Mouse (Mus musculus) embryonic facial prominence, embryonic 11.5 days (tissue): ENCODE measurements around the gene Tbc1d16. TPM values are rescaled to one million over a fixed set of nuclear protein-coding genes. Genes with fewer than 3 reads are reported as not detected.
A peak's percentile ranks its signal among the peaks of the same experiment; 100 is the strongest.

ENCODE experiments used
- ATAC-seq: fragments of 200-750 bp; cut with Nextera tagmentation; replicated peaks from 2 replicates; pipeline ENCODE4 v1.8.0; 2017; ENCODE audit warnings: low read depth; ENCODE audit not compliant: insufficient number of reproducible peaks, low FRiP score, low TSS enrichment
- DNase-seq: peaks from one replicate; pipeline ENCODE4 v3.0.0-alpha.2; 2015; ENCODE audit warnings: low spot score
- H3K27ac ChIP-seq: fragments of 300-500 bp; sonication (generic); replicated peaks from 2 replicates; pipeline ENCODE4 v1.5.1; 2014; ENCODE audit warnings: mild to moderate bottlenecking, low read depth, low read length, control low read depth
- H3K27me3 ChIP-seq: fragments of 300-500 bp; sonication (generic); 2 replicates; pipeline ENCODE4 v1.6.1; 2014; ENCODE audit warnings: mild to moderate bottlenecking, low read length, moderate library complexity, mixed read lengths; ENCODE audit not compliant: control insufficient read depth, insufficient read depth
- H3K36me3 ChIP-seq: fragments of 300-500 bp; sonication (generic); replicated peaks from 2 replicates; pipeline ENCODE4 v1.6.1; 2014; ENCODE audit warnings: low read depth, mild to moderate bottlenecking, low read length, moderate library complexity, mixed read lengths; ENCODE audit not compliant: control insufficient read depth, insufficient read depth
- H3K4me1 ChIP-seq: fragments of 300-500 bp; sonication (generic); 2 replicates; pipeline ENCODE4 v1.6.1; 2014; ENCODE audit warnings: low read length, mixed read lengths; ENCODE audit not compliant: control insufficient read depth, insufficient read depth
- H3K4me2 ChIP-seq: fragments of 300-500 bp; sonication (generic); 2 replicates; pipeline ENCODE4 v1.6.1; 2014; ENCODE audit warnings: low read depth, mild to moderate bottlenecking, control low read depth, low read length, moderate library complexity
- H3K4me3 ChIP-seq: fragments of 300-500 bp; sonication (generic); 2 replicates; pipeline ENCODE4 v1.5.1; 2014; ENCODE audit warnings: low read depth, low read length, control low read depth
- H3K9ac ChIP-seq: fragments of 300-500 bp; sonication (generic); replicated peaks from 2 replicates; pipeline ENCODE4 v1.6.1; 2014; ENCODE audit warnings: mild to moderate bottlenecking, control low read depth, low read length
- H3K9me3 ChIP-seq: fragments of 300-500 bp; sonication (generic); replicated peaks from 2 replicates; pipeline ENCODE4 v1.6.1; 2016; ENCODE audit warnings: mild to moderate bottlenecking, low read length, inconsistent platforms, mixed read lengths; ENCODE audit not compliant: control insufficient read depth
- WGBS: fragments of 180-500 bp; shearing (Covaris S2); extraction: QIAGEN DNeasy Blood & Tissue Kit; methylation state at CpG from one replicate; pipeline ENCODE4 v1.1.7; 2014; 5-methylcytosine and 5-hydroxymethylcytosine counted together
- polyA plus RNA-seq: library from polyadenylated mRNA; unstranded; fragments of >200 nt; fragmentation: Nextera tagmentation; extraction: Ambion mirVana; gene quantifications from 2 replicates; pipeline ENCODE4 v1.2.1, GENCODE M21; 2014

Tbc1d16 gene
- polyA plus RNA-seq, 1 experiment from 2014 or later: 9.5 TPM

DNA sequence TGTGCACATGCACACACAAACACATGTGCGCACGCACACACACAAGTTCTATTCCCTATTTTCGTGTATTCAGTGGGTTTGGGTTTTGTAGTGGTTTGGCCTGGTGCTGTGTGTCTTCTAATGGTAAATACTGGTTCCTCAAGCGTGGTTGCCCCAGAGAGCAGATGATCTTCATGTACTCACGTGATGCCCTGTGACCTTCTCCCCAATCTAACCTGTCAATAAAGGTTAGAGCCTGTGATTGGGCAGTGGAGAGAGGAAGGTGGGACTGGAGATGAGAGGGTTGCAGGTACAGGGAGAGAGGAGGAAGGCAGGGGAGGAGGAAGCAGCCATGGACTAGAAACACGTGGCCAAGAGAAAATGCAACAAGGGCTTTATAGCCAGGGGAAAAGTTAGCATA is 10.4 kb downstream of the Tbc1d16 start:
- DNase-seq (no peak), ATAC-seq (no peak)
- H3K27ac ChIP-seq: no peak overlapping the region
- H3K27me3 ChIP-seq: no peaks in the 10 kb centered on the region
- no peak overlapping the region for H3K4me2 ChIP-seq
- 89% methylated on average over 6 of the region's 6 CpGs for WGBS
- no peak overlapping the region for H3K9ac ChIP-seq
- H3K9me3 ChIP-seq: no peaks in the 10 kb centered on the region
- H3K4me1 ChIP-seq: peaks cover 15% of the 10 kb centered on the region
- no peaks in the 10 kb centered on the region for H3K36me3 ChIP-seq
- no peak overlapping the region for H3K4me3 ChIP-seq

- H3K4me3 ChIP-seq: no peak overlapping the region
- 60% methylated on average over 9 of the region's 9 CpGs for WGBS
- H3K36me3 ChIP-seq: no peaks in the 10 kb centered on the region
- no peaks in the 10 kb centered on the region for H3K27me3 ChIP-seq
- ATAC-seq (no peak), DNase-seq (no peak)
- peaks cover 15% of the 10 kb centered on the region for H3K4me1 ChIP-seq
- H3K4me2 ChIP-seq: peak overlapping the region; percentile 28; the same call in 1 of the 2 replicates
- no peaks in the 10 kb centered on the region for H3K9me3 ChIP-seq
- H3K27ac ChIP-seq: 0 out of 2 replicates have a peak overlapping the region, but pooled peaks have one; percentile 22
- no peak overlapping the region; the same call in 1 of the 2 replicates for H3K9ac ChIP-seq
Measured at GRCm38 (mm10) chr11:119215905-119216507, 12.3 kb downstream of the Tbc1d16 start.

GRCm38 (mm10) chr11:119215038-119215904 is 13.0 kb downstream of the Tbc1d16 start:
- WGBS: 12% methylated on average over 18 of the region's 18 CpGs
- DNase-seq (peak; percentile 74), ATAC-seq (peak; percentile 64)
- H3K4me1 ChIP-seq: peaks cover 14% of the 10 kb centered on the region
- H3K27me3 ChIP-seq: no peaks in the 10 kb centered on the region
- no peak overlapping the region for H3K4me3 ChIP-seq
- peak overlapping the region; percentile 22 for H3K27ac ChIP-seq
- H3K4me2 ChIP-seq: peak overlapping the region; percentile 28
- H3K36me3 ChIP-seq: no peaks in the 10 kb centered on the region
- H3K9ac ChIP-seq: peak overlapping the region; percentile 22
- H3K9me3 ChIP-seq: no peaks in the 10 kb centered on the region

DNA sequence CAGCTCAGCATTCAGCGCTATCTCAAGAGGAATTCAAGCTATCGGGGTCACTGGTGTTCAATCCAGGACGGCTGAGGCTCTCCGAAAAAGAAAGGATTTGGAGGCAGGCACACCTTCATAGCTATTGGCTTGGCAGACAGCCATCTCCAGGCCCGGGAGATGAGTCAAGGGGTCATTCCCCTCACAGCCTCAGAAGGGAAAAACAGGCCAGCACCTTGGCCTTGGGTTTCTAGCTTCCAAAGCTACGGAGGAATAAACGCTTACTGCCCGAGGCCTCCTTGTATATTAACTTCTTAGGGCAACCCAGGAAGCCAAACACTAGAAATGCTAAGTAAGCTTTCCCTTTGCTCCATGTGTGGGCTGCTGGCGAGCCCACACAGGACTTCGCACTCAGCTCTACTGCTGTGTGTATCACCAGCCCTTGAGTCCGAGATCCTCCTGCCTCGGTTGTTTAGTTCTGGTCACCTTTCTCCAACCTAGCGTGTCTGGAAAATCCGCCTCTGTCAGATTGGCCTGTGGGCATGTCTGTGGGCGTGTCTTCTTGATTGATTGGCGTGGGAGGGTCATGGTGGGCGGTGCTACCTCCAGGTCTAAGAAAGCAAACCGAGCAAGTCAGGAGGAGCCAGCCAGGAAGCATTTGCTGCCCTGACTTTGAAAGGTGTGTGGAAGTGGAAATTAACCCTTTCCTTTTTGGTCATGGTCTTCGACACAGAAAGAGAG is 15.0 kb downstream of the Tbc1d16 start:
- no peak overlapping the region for H3K4me2 ChIP-seq
- H3K9ac ChIP-seq: no peak overlapping the region
- no peaks in the 10 kb centered on the region for H3K9me3 ChIP-seq
- peaks cover 9% of the 10 kb centered on the region for H3K4me1 ChIP-seq
- H3K4me3 ChIP-seq: no peak overlapping the region
- DNase-seq: peak; percentile 41
- no peaks in the 10 kb centered on the region for H3K36me3 ChIP-seq
- WGBS: 63% methylated on average over 19 of the region's 19 CpGs
- no peaks in the 10 kb centered on the region for H3K27me3 ChIP-seq
- no peak overlapping the region for H3K27ac ChIP-seq
- no peak for ATAC-seq

- Histone ChIP-seq H3K4me3 (no peak overlapping the region), H3K4me1 (peaks cover 9% of the 10 kb centered on the region), H3K27me3 (no peaks in the 10 kb centered on the region), H3K4me2 (no peak overlapping the region), H3K36me3 (no peaks in the 10 kb centered on the region), H3K9ac (no peak overlapping the region), H3K27ac (peak overlapping the region; percentile 56; the same call in 1 of the 2 replicates), H3K9me3 (no peaks in the 10 kb centered on the region)
- 48% methylated on average over 21 of the region's 21 CpGs for WGBS
- DNase-seq (peak; percentile 91), ATAC-seq (peak; percentile 41; the same call in 1 of the 2 replicates)
Measured at GRCm38 (mm10) chr11:119211604-119212309, 16.5 kb downstream of the Tbc1d16 start.

DNA sequence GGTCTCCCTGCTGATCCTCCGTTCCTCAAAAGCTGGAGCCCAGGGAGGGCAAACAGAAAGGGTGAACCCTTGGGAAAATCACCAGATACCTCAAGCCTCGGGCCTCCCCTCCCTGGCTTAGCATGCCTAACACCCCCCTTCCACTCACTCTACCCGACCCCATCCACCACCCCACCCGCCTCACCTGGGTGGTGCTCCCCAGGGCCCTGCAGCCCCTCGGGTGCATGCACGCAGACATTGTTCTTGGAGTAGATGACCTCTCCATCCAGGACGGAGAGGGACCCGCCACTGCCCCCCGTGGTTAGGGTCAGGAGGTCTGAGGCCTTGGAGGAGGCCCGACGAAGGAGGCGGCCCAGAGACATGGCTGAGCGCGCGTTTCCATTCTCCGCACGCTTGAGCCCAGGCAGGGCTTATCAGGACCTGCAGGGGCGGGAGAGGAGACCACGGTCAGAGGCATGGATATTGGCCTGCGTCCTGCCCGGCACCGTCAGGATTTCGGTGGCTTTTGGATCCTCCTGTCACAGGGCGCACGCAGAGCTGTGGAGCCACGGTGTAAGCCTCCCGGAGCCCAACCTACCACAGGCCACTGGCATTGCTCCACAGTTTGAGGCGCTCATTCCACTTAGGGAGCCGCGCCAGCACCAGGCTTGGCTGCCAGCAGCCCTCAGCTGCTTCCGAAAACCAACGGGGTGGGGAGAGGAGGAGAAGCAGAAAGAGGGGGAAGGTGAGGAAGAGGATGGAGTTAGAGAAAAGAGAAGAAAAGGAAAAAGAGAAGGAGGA is 17.8 kb downstream of the Tbc1d16 start:
- Histone ChIP-seq H3K9ac (no peak overlapping the region), H3K36me3 (no peaks in the 10 kb centered on the region), H3K4me3 (no peak overlapping the region), H3K9me3 (no peaks in the 10 kb centered on the region), H3K27ac (no peak overlapping the region), H3K27me3 (no peaks in the 10 kb centered on the region), H3K4me1 (peaks cover 7% of the 10 kb centered on the region), H3K4me2 (no peak overlapping the region)
- 69% methylated on average over 32 of the region's 32 CpGs for WGBS
- no peak for ATAC-seq
- no peak for DNase-seq

DNA sequence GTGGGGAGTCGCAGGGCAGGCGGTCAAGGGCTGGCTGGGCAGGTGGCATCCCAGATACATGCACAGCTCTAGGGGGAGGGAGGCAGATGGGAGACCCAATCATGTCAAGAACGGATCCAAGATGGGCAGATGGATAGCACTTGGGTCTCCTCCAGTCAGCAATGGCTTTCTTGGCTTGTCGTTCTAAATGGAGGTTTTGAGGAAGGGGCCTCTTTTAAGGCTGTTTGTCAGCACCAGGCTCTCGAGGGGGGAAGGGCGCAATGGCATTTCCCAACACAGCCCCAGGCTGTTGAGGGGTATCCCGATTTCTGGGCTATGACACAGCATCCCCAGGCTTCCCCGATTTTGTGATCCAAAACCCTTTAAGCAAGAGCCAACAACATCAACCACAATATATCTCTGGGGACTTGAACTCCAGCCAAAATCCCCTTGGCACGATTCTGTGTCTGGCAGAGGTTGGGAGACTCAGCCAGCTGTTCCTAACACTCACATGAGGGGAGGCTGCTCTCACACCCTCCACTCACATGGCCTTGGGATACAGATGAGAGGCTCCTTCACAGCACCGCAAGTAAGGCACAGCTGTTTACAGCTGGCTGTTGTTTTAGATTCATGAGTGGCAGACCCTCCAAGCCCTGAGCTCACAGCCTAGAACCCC is 18.8 kb downstream of the Tbc1d16 start:
- H3K27me3 ChIP-seq: no peaks in the 10 kb centered on the region
- H3K9me3 ChIP-seq: no peaks in the 10 kb centered on the region
- H3K4me2 ChIP-seq: no peak overlapping the region
- DNase-seq (no peak), ATAC-seq (no peak)
- H3K27ac ChIP-seq: no peak overlapping the region
- H3K36me3 ChIP-seq: no peaks in the 10 kb centered on the region
- H3K4me1 ChIP-seq: peaks cover 3% of the 10 kb centered on the region; the same call in 1 of the 2 replicates
- WGBS: 81% methylated on average over 10 of the region's 10 CpGs
- no peak overlapping the region for H3K9ac ChIP-seq
- no peak overlapping the region for H3K4me3 ChIP-seq
